ENCODE assay signal across 8 mouse cellular contexts in genomic region chr7:142070458-142071211, GRCm38 (mm10). TPM values are rescaled to one million over a fixed set of nuclear protein-coding genes. Genes with fewer than 3 reads are reported as not detected.
DNase-seq lines count a peak whose midpoint lies in the region; ATAC-seq and TF ChIP-seq lines count a peak whose summit lies in the region.

No protein-coding gene starts in this region.

- peak; percentile 19; the same call in 1 of the 2 replicates for TF ChIP-seq CTCF in G1E (IDR thresholded peaks at IDR 0.05; ENCODE audit: low read depth, low read length)
- TF ChIP-seq CTCF in bone marrow macrophage, adult 2 months (IDR thresholded peaks at IDR 0.05; ENCODE audit: low read depth, low read length) = peak; percentile 56
- TF ChIP-seq CTCF in layer of hippocampus, adult 2 months (conservative IDR thresholded peaks at IDR 0.05) = peak; percentile 88

- ATAC-seq in G1E (ENCODE audit: extremely low read depth, insufficient number of reproducible peaks, low FRiP score, poor library complexity, severe bottlenecking) = no peak
- ATAC-seq in erythroblast, adult 5-6 weeks (replicated peaks; ENCODE audit: low FRiP score, poor library complexity, severe bottlenecking) = peak; percentile 94

- H3K36me3 ChIP-seq in G1E (replicated peaks) = no peaks in the 10 kb centered on the region

- TF ChIP-seq POLR2A in bone marrow macrophage, adult 2 months (IDR thresholded peaks at IDR 0.05; ENCODE audit: borderline replicate concordance, low read depth, low read length) = no peak

- H3K4me1 ChIP-seq in G1E (ENCODE audit: insufficient read depth, low read depth, low read length) = 0 out of 2 replicates have a peak, but pooled peaks cover 2% of the 10 kb centered on the region
- H3K4me1 ChIP-seq in bone marrow macrophage, adult 2 months (ENCODE audit: control insufficient read depth, insufficient read depth, low read length) = peaks cover 38% of the 10 kb centered on the region

- DNase-seq in G1E (ENCODE audit: low spot score) = peak; percentile 28
- DNase-seq in heart, postnatal 4 days = peak; percentile 87
- DNase-seq in layer of hippocampus, adult 2 months (ENCODE audit: low spot score in 2 of 2) = peak in 1 of 2 experiments; percentile 63
- DNase-seq in lung, postnatal 10 days = peak; percentile 83
- peak; percentile 69 for DNase-seq in retina, adult 2 months (ENCODE audit: low read depth, low spot score)
- peak; percentile 38 to 71 for DNase-seq in urinary bladder, postnatal 4 days (ENCODE audit: low spot score in 2 of 2)

- peaks cover 48% of the 10 kb centered on the region for H3K27me3 ChIP-seq in G1E (ENCODE audit: insufficient read depth, low read length)

- H3K4me3 ChIP-seq in G1E (ENCODE audit: low read depth, low read length) = no peak overlapping the region
- no peak overlapping the region for H3K4me3 ChIP-seq in bone marrow macrophage, adult 2 months (ENCODE audit: insufficient read depth, low read length)
- H3K4me3 ChIP-seq in layer of hippocampus, adult 2 months = peak overlapping the region; percentile 41

- no peaks in the 10 kb centered on the region for H3K9me3 ChIP-seq in G1E (replicated peaks)

- no peak overlapping the region for H3K27ac ChIP-seq in bone marrow macrophage, adult 2 months (ENCODE audit: insufficient read depth, low read depth, low read length)
- no peak overlapping the region for H3K27ac ChIP-seq in layer of hippocampus, adult 2 months

RNA-seq across cellular contexts. Expression of gene Mob2, which starts 9.8 kb away (rescaled TPM):
- total RNA-seq in G1E (2014; fragmentation: Nextera tagmentation) (23.3 and 25.9 TPM in 2 replicates), G1E (2017) (33.9 and 41.5 TPM in 2 replicates)
- polyA plus RNA-seq in G1E (2012) = 36.3 and 37.1 TPM in 2 replicates
- polyA plus RNA-seq in bone marrow macrophage, adult 2 months (2012; ENCODE audit: insufficient read depth, insufficient read length, missing spikeins) = 29.5 and 37.0 TPM in 2 replicates
- total RNA-seq in erythroblast, adult 5-6 weeks (2015; ENCODE audit: low replicate concordance) = 67.1 and 69.6 TPM in 2 replicates
- total RNA-seq in erythroblast, adult 5-6 weeks (2017; ENCODE audit: low replicate concordance) = 75.1 and 76.9 TPM in 2 replicates
- 10 to 100 TPM; 33.4 to 33.6 TPM for total RNA-seq in heart, postnatal 4 days (2021)
- 10 to 100 TPM; 29.0 to 29.3 TPM for total RNA-seq in layer of hippocampus, adult 2 months (2021)

RNA-seq across cellular contexts. Expression of gene Dusp8, which starts 25.0 kb away (rescaled TPM):
- total RNA-seq in G1E (2014; fragmentation: Nextera tagmentation) = 2.0 TPM in 1 of 2 replicates, not detected in the other
- total RNA-seq in G1E (2017) = 0.06 and 0.11 TPM in 2 replicates
- polyA plus RNA-seq in G1E (2012) = 0.01 TPM in 1 of 2 replicates, not detected in the other
- 0.27 and 0.46 TPM in 2 replicates for polyA plus RNA-seq in bone marrow macrophage, adult 2 months (2012; ENCODE audit: insufficient read depth, insufficient read length, missing spikeins)
- total RNA-seq in erythroblast, adult 5-6 weeks (2015; ENCODE audit: low replicate concordance) = 13.3 and 22.2 TPM in 2 replicates
- 14.7 and 15.9 TPM in 2 replicates for total RNA-seq in erythroblast, adult 5-6 weeks (2017; ENCODE audit: low replicate concordance)
- total RNA-seq in heart, postnatal 4 days (2021) = 10 to 100 TPM; 37.7 to 43.0 TPM
- total RNA-seq in layer of hippocampus, adult 2 months (2021) = 100 to 1,000 TPM; 126 to 127 TPM

RNA-seq across cellular contexts. Expression of gene Gm45618, which starts 49.9 kb away (rescaled TPM):
- total RNA-seq in G1E (2014; fragmentation: Nextera tagmentation) (not detected in 2 replicates), G1E (2017) (not detected in 2 replicates)
- polyA plus RNA-seq in G1E (2012) = not detected in 2 replicates
- polyA plus RNA-seq in bone marrow macrophage, adult 2 months (2012; ENCODE audit: insufficient read depth, insufficient read length, missing spikeins) = not detected in 2 replicates
- not detected in 2 replicates for total RNA-seq in erythroblast, adult 5-6 weeks (2015; ENCODE audit: low replicate concordance)
- not detected in 2 replicates for total RNA-seq in erythroblast, adult 5-6 weeks (2017; ENCODE audit: low replicate concordance)
- not detected for total RNA-seq in heart, postnatal 4 days (2021)
- total RNA-seq in layer of hippocampus, adult 2 months (2021) = not detected

Comparison
In these comparisons a context has a peak if more than half of its experiments do, and no peak if none do; other contexts are left out.
1. CTCF ChIP-seq: peak in every context shown above with its lines; median percentile 88 in layer of hippocampus, adult 2 months; 56 in bone marrow macrophage, adult 2 months; 19 in G1E.
2. RNA of gene Dusp8, which starts 25.0 kb away (total RNA-seq): 126 to 127 TPM in layer of hippocampus, adult 2 months, 37.7 to 43.0 TPM in heart, postnatal 4 days and 13.3 to 22.2 TPM in erythroblast, adult 5-6 weeks; 0.06 to 2.0 TPM in G1E; every median in the first group is over 4 times any median in the second.